Mouse (Mus musculus) embryonic stem cell, embryonic (primary cell): ENCODE results near the gene Ackr4.

Source experiments
- CTCF ChIA-PET, 4 experiments: fragments of 300-600 bp in 2 of 4; fragments of 350-600 bp in 2 of 4; sonication (Branson Sonifier 250); formaldehyde crosslinking; loops; one replicate each; lab custom pipeline; 2022; ENCODE audit warnings: inconsistent platforms in 2 of 4; lab: Charles Lee
- POLR2A ChIA-PET, 4 experiments: fragments of 300-600 bp in 2 of 4; fragments of 350-600 bp in 2 of 4; sonication (Branson Sonifier 250); formaldehyde crosslinking; loops; one replicate each; lab custom pipeline; 2022; ENCODE audit warnings: antibody characterized with exemption in 4 of 4, inconsistent platforms in 1 of 4; lab: Charles Lee

The Ackr4 gene

GRCm38 (mm10) chr9:104035261-104036015 is 91.3 kb downstream of the Ackr4 start:
- POLR2A ChIA-PET: interaction anchor here in 1 of 4 experiments (0.8 to 1.0 kb wide), 2 partner anchors 9 to 34 kb away, joined by 3 read pairs; no protein-coding TSS in a partner anchor

DNA sequence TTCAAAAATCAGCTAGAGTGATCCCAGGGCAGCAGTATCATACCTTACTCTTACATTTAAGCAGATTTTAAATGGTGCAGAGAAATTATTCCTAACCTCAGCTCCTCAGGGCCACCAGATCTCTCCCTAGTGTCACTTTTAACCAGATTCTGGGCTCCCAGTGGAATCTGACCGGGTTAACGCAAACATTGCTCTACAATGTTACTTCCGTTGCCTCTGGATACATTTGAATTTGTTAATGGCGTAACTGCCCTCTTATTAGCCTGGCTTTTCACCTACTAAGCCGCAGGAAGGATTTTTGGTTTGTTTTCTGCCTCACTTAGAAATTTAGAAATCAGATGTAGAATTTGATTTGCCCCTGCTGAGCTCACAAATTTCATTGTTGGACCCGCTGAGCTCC is 92.0 kb downstream of the Ackr4 start:
- ChIA-PET POLR2A (interaction anchor here in 1 of 4 experiments (0.8 kb wide), 1 partner anchor 33 kb away, joined by 3 read pairs; no protein-coding TSS in a partner anchor), CTCF (interaction anchor here in 2 of 4 experiments (0.6 to 1.5 kb wide), 5 partner anchors 31 to 576 kb away, joined by 3 to 5 read pairs (median 4); partner anchors contain the start of gene Nphp3 (in 1 of the 2))

More at GRCm38 (mm10) chr9:104035261-104036015, 91.3 kb downstream of the Ackr4 start:
- CTCF ChIA-PET: interaction anchor here in 3 of 4 experiments (0.6 to 1.5 kb wide), 4 partner anchors 32 to 678 kb away, joined by 3 to 5 read pairs (median 4); partner anchors contain the start of gene Nphp3 (in 1 of the 3)

DNA sequence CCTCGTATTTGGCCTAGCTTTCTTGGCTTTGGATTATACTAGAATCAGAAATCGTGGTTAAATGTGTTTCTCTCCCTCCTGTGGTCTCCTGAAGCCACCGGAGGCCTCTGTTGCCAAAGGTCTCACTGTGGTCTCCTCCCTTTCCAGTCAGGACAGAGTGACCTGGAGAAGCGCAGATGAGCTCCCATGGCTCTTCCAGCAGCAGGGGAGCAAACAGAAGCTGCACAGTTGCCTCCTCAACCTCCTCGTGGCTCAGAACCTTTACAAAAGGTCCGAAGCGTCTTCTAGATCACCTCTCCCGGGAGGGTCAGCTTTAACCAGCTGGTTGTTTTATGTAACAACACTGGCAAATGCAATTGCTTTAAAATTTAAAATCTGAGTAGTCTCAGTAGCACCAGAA is 92.5 kb downstream of the Ackr4 start:
- ChIA-PET CTCF (interaction anchor here in 3 of 4 experiments (0.5 to 1.5 kb wide), 7 partner anchors 31 to 576 kb away, joined by 3 to 5 read pairs (median 4); partner anchors contain the start of gene Nphp3 (in 1 of the 3)), POLR2A (no interaction called here)
